Mouse (Mus musculus) lung, embryonic 14.5 days (tissue): ENCODE measurements around the gene Glp2r. TPM values are rescaled to one million over a fixed set of nuclear protein-coding genes. Genes with fewer than 3 reads are reported as not detected.

Experiments
- ATAC-seq: fragments of 200-750 bp; cut with Nextera tagmentation; 2 replicates; pipeline ENCODE4 v1.8.0; 2017; ENCODE audit warnings: mild to moderate bottlenecking, moderate TSS enrichment, moderate library complexity; ENCODE audit not compliant: insufficient read depth
- DNase-seq: peaks from one replicate; pipeline ENCODE4 v3.0.0-alpha.2; 2015
- H3K27ac ChIP-seq: fragments of 300-500 bp; sonication (generic); 2 replicates; pipeline ENCODE4 v1.5.1; 2014; ENCODE audit warnings: low read depth, mild to moderate bottlenecking, moderate library complexity
- H3K27me3 ChIP-seq: fragments of 300-500 bp; sonication (generic); 2 replicates; pipeline ENCODE4 v1.6.1; 2014; ENCODE audit warnings: low read length, control low read depth; ENCODE audit not compliant: insufficient read depth
- H3K36me3 ChIP-seq: fragments of 300-500 bp; sonication (generic); 2 replicates; pipeline ENCODE4 v1.6.1; 2014; ENCODE audit warnings: control low read depth; ENCODE audit not compliant: insufficient read depth
- H3K4me1 ChIP-seq: fragments of 300-500 bp; sonication (generic); 2 replicates; pipeline ENCODE4 v1.6.1; 2014; ENCODE audit warnings: antibody characterized with exemption, control low read depth; ENCODE audit not compliant: insufficient read depth
- H3K4me2 ChIP-seq: fragments of 300-500 bp; sonication (generic); 2 replicates; pipeline ENCODE4 v1.6.1; 2014; ENCODE audit warnings: mild to moderate bottlenecking
- H3K4me3 ChIP-seq: fragments of 300-500 bp; sonication (generic); 2 replicates; pipeline ENCODE4 v1.5.1; 2014; ENCODE audit warnings: low read depth, low read length
- H3K9ac ChIP-seq: fragments of 300-500 bp; sonication (generic); 2 replicates; pipeline ENCODE4 v1.6.1; 2014
- H3K9me3 ChIP-seq: fragments of 300-500 bp; sonication (generic); 2 replicates; pipeline ENCODE4 v1.6.1; 2016; ENCODE audit warnings: low read depth, low read length, control low read depth
- CTCF ChIP-seq: IDR thresholded peaks from 2 replicates; pipeline ENCODE4 v1.5.1; 2016; ENCODE audit warnings: antibody characterized with exemption, low read depth
- WGBS: fragments of 180-500 bp; shearing (Covaris S2); extraction: QIAGEN DNeasy Blood & Tissue Kit; methylation state at CpG from one replicate; pipeline ENCODE4 v1.1.7; 2014; 5-methylcytosine and 5-hydroxymethylcytosine counted together
- polyA plus RNA-seq: library from polyadenylated mRNA; unstranded; fragments of >200 nt; fragmentation: Nextera tagmentation; extraction: Ambion mirVana; gene quantifications from 2 replicates; pipeline ENCODE4 v1.2.1, GENCODE M21; 2014

Gene Glp2r
- polyA plus RNA-seq, 1 experiment from 2014 or later: 0.12 TPM

DNA sequence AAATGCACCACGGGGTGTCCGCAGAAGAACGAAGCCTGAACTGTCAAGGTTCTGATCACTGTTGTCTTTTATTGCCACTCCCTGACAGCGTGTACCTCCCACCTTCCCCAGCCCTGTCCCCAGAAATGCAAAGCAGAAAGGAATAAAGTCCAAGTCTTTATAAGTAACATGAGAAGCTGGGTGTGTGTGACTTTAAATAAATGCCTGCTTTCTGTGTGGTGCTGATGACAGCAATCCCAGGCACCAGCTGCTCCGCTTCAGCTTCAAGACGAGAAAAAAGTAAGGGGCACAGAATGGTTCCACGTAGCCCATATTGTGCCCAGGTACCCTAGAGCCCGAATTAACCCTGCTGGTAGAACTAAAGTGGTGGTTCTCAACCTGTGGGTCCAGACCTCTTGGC, 30.2 kb upstream of the Glp2r start:
- TF ChIP-seq CTCF: no peak
- no peak overlapping the region for H3K9ac ChIP-seq
- H3K4me1 ChIP-seq: no peaks in the 10 kb centered on the region
- no peaks in the 10 kb centered on the region for H3K27me3 ChIP-seq
- 44% methylated on average over 8 of the region's 8 CpGs for whole genome bisulfite sequencing
- ATAC-seq: no peak
- no peak for DNase-seq
- no peaks in the 10 kb centered on the region for H3K9me3 ChIP-seq
- H3K36me3 ChIP-seq: no peaks in the 10 kb centered on the region
- H3K4me2 ChIP-seq: no peak overlapping the region
- H3K27ac ChIP-seq: no peak overlapping the region
- no peak overlapping the region for H3K4me3 ChIP-seq

- TF ChIP-seq CTCF: no peak
- no peak overlapping the region for H3K4me3 ChIP-seq
- H3K36me3 ChIP-seq: no peaks in the 10 kb centered on the region
- ATAC-seq: no peak
- no peak overlapping the region for H3K9ac ChIP-seq
- H3K27ac ChIP-seq: no peak overlapping the region
- H3K4me2 ChIP-seq: no peak overlapping the region
- no peaks in the 10 kb centered on the region for H3K4me1 ChIP-seq
- no peaks in the 10 kb centered on the region for H3K27me3 ChIP-seq
- no peaks in the 10 kb centered on the region for H3K9me3 ChIP-seq
- no peak for DNase-seq
Measured at GRCm38 (mm10) chr11:67800130-67800723, 29.3 kb upstream of the Glp2r start.

DNA sequence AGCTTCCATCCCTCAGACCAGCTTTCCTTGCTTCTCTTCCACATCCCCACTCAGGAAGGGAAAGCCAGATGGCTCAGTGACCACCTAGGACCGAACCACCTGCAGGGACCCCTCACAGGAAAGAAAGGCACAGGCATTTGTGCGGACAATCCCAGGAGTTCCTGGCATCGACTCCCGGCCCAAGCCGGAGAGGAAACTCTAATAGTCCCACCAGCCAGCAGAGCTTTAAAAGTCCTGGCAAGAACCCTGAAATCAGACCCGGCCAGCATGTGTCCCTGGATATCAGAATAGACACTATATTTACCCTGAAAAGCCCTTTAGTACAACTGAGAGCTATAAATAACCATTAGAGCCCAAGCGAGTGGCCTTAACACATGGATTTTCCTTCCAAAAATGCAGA, 27.0 kb upstream of the Glp2r start, which contains the start of gene Dhrs7c:
Gene Dhrs7c, plus strand, starts transcription at position 257 of the 400 bp plus-strand sequence.
- ATAC-seq (no peak), DNase-seq (no peak)
- H3K27me3 ChIP-seq: no peaks in the 10 kb centered on the region
- no peak within 1 kb of the TSS for H3K27ac ChIP-seq
- H3K9ac ChIP-seq: no peak within 1 kb of the TSS
- 74% methylated on average over 7 of the region's 7 CpGs for WGBS
- no peaks in the 10 kb centered on the region for H3K36me3 ChIP-seq
- no peak within 1 kb of the TSS for H3K4me2 ChIP-seq
- no peak for TF ChIP-seq CTCF
- H3K4me1 ChIP-seq: no peaks in the 10 kb centered on the region
- no peaks in the 10 kb centered on the region for H3K9me3 ChIP-seq
- no peak within 1 kb of the TSS for H3K4me3 ChIP-seq

- Histone ChIP-seq H3K9ac (no peak overlapping the region), H3K27ac (no peak overlapping the region), H3K4me3 (no peak overlapping the region), H3K9me3 (no peaks in the 10 kb centered on the region), H3K36me3 (no peaks in the 10 kb centered on the region), H3K4me1 (no peaks in the 10 kb centered on the region), H3K27me3 (no peaks in the 10 kb centered on the region), H3K4me2 (no peak overlapping the region)
- no peak for ATAC-seq
- no peak for TF ChIP-seq CTCF
- WGBS: 70% methylated on average over 11 of the region's 11 CpGs
- DNase-seq: no peak
Measured at GRCm38 (mm10) chr11:67790182-67790581, 19.2 kb upstream of the Glp2r start.

GRCm38 (mm10) chr11:67774379-67774778, 3.4 kb upstream of the Glp2r start, which contains the start of gene Gsg1l2:
Gsg1l2 (plus strand) TSS chr11:67774608.
- Histone ChIP-seq H3K36me3 (no peaks in the 10 kb centered on the region), H3K27me3 (no peaks in the 10 kb centered on the region), H3K27ac (no peak within 1 kb of the TSS), H3K9ac (no peak within 1 kb of the TSS), H3K4me3 (no peak within 1 kb of the TSS), H3K9me3 (no peaks in the 10 kb centered on the region), H3K4me2 (no peak within 1 kb of the TSS), H3K4me1 (no peaks in the 10 kb centered on the region)
- WGBS: 78% methylated on average over 12 of the region's 12 CpGs
- no peak for ATAC-seq
- TF ChIP-seq CTCF: no peak
- DNase-seq: no peak

- H3K27me3 ChIP-seq: no peaks in the 10 kb centered on the region
- H3K36me3 ChIP-seq: no peaks in the 10 kb centered on the region
- no peaks in the 10 kb centered on the region for H3K4me1 ChIP-seq
- WGBS: 14% methylated on average over 8 of the region's 8 CpGs
- peak; percentile 38; the same call in 1 of the 2 replicates for ATAC-seq
- H3K9ac ChIP-seq: no peak overlapping the region
- H3K4me2 ChIP-seq: no peak overlapping the region
- no peak overlapping the region for H3K27ac ChIP-seq
- peak; percentile 63 for TF ChIP-seq CTCF
- DNase-seq: peak; percentile 86
- no peaks in the 10 kb centered on the region for H3K9me3 ChIP-seq
- no peak overlapping the region for H3K4me3 ChIP-seq
Measured at GRCm38 (mm10) chr11:67772577-67772976, 1.6 kb upstream of the Glp2r start.

DNA sequence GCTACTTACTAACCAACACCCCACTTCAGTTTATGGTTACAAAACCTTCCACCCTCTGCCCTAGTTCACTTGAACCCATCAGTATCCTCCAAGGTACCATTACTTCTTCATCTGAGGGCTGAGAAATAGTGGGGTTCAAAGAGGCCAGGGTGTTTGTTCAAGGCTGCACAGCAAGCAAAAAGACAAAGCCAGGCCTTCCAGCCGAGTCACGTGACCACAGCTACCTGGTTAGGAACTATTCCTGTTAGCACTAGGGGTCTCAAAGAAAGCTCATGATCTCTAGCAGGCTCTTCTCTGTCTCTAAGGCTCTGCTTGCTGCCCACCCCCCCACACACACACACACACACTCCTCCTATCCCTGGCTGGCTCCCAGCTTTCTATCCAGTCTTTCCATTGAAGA, 738 bp upstream of the Glp2r start:
- Histone ChIP-seq H3K4me2 (no peak overlapping the region), H3K9me3 (no peaks in the 10 kb centered on the region), H3K9ac (no peak overlapping the region), H3K4me3 (no peak overlapping the region), H3K27me3 (no peaks in the 10 kb centered on the region), H3K27ac (no peak overlapping the region), H3K36me3 (no peaks in the 10 kb centered on the region), H3K4me1 (no peaks in the 10 kb centered on the region)
- no peak for DNase-seq
- 81% methylated on average over 2 of the region's 2 CpGs for WGBS
- ATAC-seq: no peak
- TF ChIP-seq CTCF: no peak
